In genomic region chr12:59162797-59163196, GRCm38 (mm10) we compare ENCODE assay signal across 26 mouse cellular contexts. TPM values are rescaled to one million over a fixed set of nuclear protein-coding genes. Genes with fewer than 3 reads are reported as not detected.
DNase-seq lines count a peak whose midpoint lies in the region; ATAC-seq and TF ChIP-seq lines count a peak whose summit lies in the region.
"Had no signal": no experiment of that assay in that cellular context is flagged by ENCODE, and none has a peak within 500 bp of the region (broad histone marks: within the 10 kb centered on the region; RNA-seq: fewer than 3 reads in every experiment).

No protein-coding gene starts in this region.

- no peak overlapping the region for H3K4me2 ChIP-seq in CH12.LX (ENCODE audit: insufficient read depth, low read depth, poor library complexity, severe bottlenecking)
- H3K4me2 ChIP-seq: embryonic facial prominence, embryonic 12.5 days; embryonic facial prominence, embryonic 15.5 days; heart, embryonic 11.5 days; heart, embryonic 15.5 days; hindbrain, embryonic 13.5 days had no signal

- peak; percentile 20 for DNase-seq in CD4-positive helper T cell, adult 2 months (ENCODE audit: low read depth, low spot score)
- DNase-seq in CH12.LX (ENCODE audit: extremely low read depth): no peak
- DNase-seq in left cerebral cortex, postnatal 10 days (ENCODE audit: extremely low spot score in 1 of 2, low spot score in 2 of 2): no peak
- no peak for DNase-seq in thymus, postnatal 14 days
- DNase-seq in ovary, postnatal 36 days (ENCODE audit: low spot score): no peak
- DNase-seq: adrenal gland, postnatal 14 days; cerebellum, adult 11 months; cerebellum, adult 2 months; cerebellum, adult 9-11 months; cerebellum, postnatal 25 days; forebrain, postnatal 0 days; gastrocnemius, adult 2 months; gastrocnemius, postnatal 14 days; heart, adult 11 months; heart, postnatal 10 days; heart, postnatal 36 days had no signal

- no peak for TF ChIP-seq CTCF in CH12.LX (conservative IDR thresholded peaks at IDR 0.05 in 1 of 2, IDR thresholded peaks at IDR 0.05 in 1 of 2; ENCODE audit: low read depth in 2 of 2, low read length in 2 of 2)

- no peak overlapping the region for H3K27ac ChIP-seq in CH12.LX (ENCODE audit: insufficient read depth, low read depth)
- H3K27ac ChIP-seq: embryonic facial prominence, embryonic 12.5 days; embryonic facial prominence, embryonic 15.5 days; gastrocnemius, adult 2 months; heart, embryonic 15.5 days; hindbrain, embryonic 10.5 days; hindbrain, embryonic 13.5 days had no signal

- no peak for TF ChIP-seq RAD21 in CH12.LX (IDR thresholded peaks at IDR 0.05; ENCODE audit: low read depth, low read length)

- H3K4me3 ChIP-seq in CH12.LX (replicated peaks in 1 of 3; ENCODE audit: low read depth in 2 of 3, low read length in 2 of 3, poor library complexity in 1 of 3): no peak overlapping the region
- H3K4me3 ChIP-seq: embryonic facial prominence, embryonic 12.5 days; embryonic facial prominence, embryonic 15.5 days; gastrocnemius, adult 2 months; heart, embryonic 15.5 days; hindbrain, embryonic 10.5 days; hindbrain, embryonic 13.5 days had no signal

- ATAC-seq in inflammation-experienced regulatory T-cells, adult 6 months: peak; percentile 66
- ATAC-seq: forebrain, embryonic 14.5 days; forebrain, postnatal 0 days; hindbrain, embryonic 16.5 days; intestine, postnatal 0 days had no signal

- H3K9ac ChIP-seq in CH12.LX (ENCODE audit: insufficient read depth, low read depth): no peak overlapping the region
- H3K9ac ChIP-seq: embryonic facial prominence, embryonic 12.5 days; embryonic facial prominence, embryonic 15.5 days; forebrain, postnatal 0 days; heart, embryonic 15.5 days; hindbrain, embryonic 13.5 days had no signal

- no peak for TF ChIP-seq POLR2A in CH12.LX (IDR thresholded peaks at IDR 0.05; ENCODE audit: low read depth, low read length)

- peaks cover 0 to 11% of the 10 kb centered on the region in 2 experiments; a peak in 2 of 4 replicates for H3K4me1 ChIP-seq in CH12.LX (ENCODE audit: control insufficient read depth in 1 of 2, insufficient read depth in 2 of 2)
- H3K4me1 ChIP-seq: embryonic facial prominence, embryonic 12.5 days; embryonic facial prominence, embryonic 15.5 days; heart, embryonic 15.5 days; hindbrain, embryonic 10.5 days; hindbrain, embryonic 13.5 days had no signal

- H3K36me3 ChIP-seq in CH12.LX (replicated peaks in 1 of 2; ENCODE audit: control insufficient read depth in 1 of 2, insufficient read depth in 1 of 2, low read length in 1 of 2): peaks cover 61 to 93% of the 10 kb centered on the region in 2 experiments

- no peaks in the 10 kb centered on the region for H3K79me2 ChIP-seq in CH12.LX (replicated peaks; ENCODE audit: control insufficient read depth, extremely low read depth, insufficient read depth, poor library complexity, severe bottlenecking)

- TF ChIP-seq EP300 in CH12.LX (IDR thresholded peaks at IDR 0.05; ENCODE audit: low read length): 0 out of 2 replicates have a peak, but pooled peaks have one; percentile 20

- no peaks in the 10 kb centered on the region for H3K27me3 ChIP-seq in CH12.LX (replicated peaks)
- H3K27me3 ChIP-seq: embryonic facial prominence, embryonic 12.5 days; embryonic facial prominence, embryonic 15.5 days; heart, embryonic 15.5 days; hindbrain, embryonic 13.5 days had no signal

- in situ Hi-C loops in CH12.LX (cut with MboI; ENCODE audit: low pct_ligation_motif_present, low pct_unique_long_range_greater_than_20kb, low sequenced_read_pairs): no loop called here

- no peaks in the 10 kb centered on the region for H3K9me3 ChIP-seq in CH12.LX (replicated peaks; ENCODE audit: low read length)
- H3K9me3 ChIP-seq: embryonic facial prominence, embryonic 12.5 days; embryonic facial prominence, embryonic 15.5 days; heart, embryonic 15.5 days; hindbrain, embryonic 10.5 days; hindbrain, embryonic 13.5 days had no signal

- dilution Hi-C loops in CH12.LX (cut with MboI; ENCODE audit: extremely low pct_ligation_motif_present, extremely low pct_unique_long_range_greater_than_20kb, low sequenced_read_pairs): no loop called here

- intact Hi-C loops in left cerebral cortex, postnatal 10 days (cut with DNase I): no loop called here

TF ChIP-seq in CH12.LX, 34 proteins besides CTCF, POLR2A, EP300 and RAD21:
- TF ChIP-seq MAFK (IDR thresholded peaks at IDR 0.05; ENCODE audit: insufficient replicate concordance, low read length) (peak; percentile 56; the same call in 1 of the 2 replicates), PAX5 (IDR thresholded peaks at IDR 0.05; ENCODE audit: low read length) (no peak), IRF4 (IDR thresholded peaks at IDR 0.05; ENCODE audit: low read depth, low read length) (peak; percentile 46; the same call in 1 of the 2 replicates)
TF ChIP-seq in CH12.LX: peak in this region for 2.

RNA-seq across cellular contexts. Expression of gene Fbxo33, which starts 56.7 kb away (rescaled TPM):
- total RNA-seq in CH12.LX (2012; rRNA removed) (19.5 and 19.9 TPM in 2 replicates), CH12.LX (2014; rRNA removed) (31.6 and 32.8 TPM in 2 replicates)
- polyA plus RNA-seq in CH12.LX (2012; ENCODE audit: insufficient read length, low read depth): 9.5 and 10.3 TPM in 2 replicates
- 10 to 100 TPM; 11.4 to 20.7 (median 17.2) TPM for polyA plus RNA-seq in inflammation-experienced regulatory T-cells, adult 6 months (2017; shearing (Covaris generic))
- total RNA-seq in left cerebral cortex, postnatal 10 days (2021): 10 to 100 TPM; 29.6 to 32.9 TPM
